Mouse (Mus musculus): ENCODE results near the gene Aqp3. TPM values are rescaled to one million over a fixed set of nuclear protein-coding genes. Genes with fewer than 3 reads are reported as not detected.
A peak's percentile ranks its signal among the peaks of the same experiment; 100 is the strongest.

The Aqp3 gene
- polyA plus RNA-seq, 1 experiment: 311 TPM

DNA sequence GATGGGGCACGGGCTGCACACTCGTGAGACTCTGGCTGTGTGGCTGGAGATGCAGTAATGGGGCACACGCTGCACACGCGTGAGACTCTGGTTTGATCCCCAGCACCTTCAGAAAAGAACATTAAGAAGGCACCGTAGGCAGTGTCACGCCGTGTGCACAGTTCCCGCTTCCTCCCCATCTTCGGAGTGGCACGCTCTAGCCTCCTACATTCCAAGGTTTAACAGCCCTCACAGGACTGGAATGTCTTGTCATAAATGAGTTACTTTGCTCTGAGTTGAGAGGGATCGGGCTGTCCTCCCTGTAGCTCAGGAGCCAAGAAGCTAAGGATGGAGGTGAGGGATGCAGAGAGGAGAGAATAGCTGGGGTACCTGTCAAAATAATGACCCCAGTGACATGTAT is 55.1 kb downstream of the Aqp3 start:
- no peak for TF ChIP-seq CTCF (conservative IDR thresholded peaks at IDR 0.05; ENCODE audit: insufficient read depth, insufficient read length, low read depth, low read length)
- TF ChIP-seq POLR2A (IDR thresholded peaks at IDR 0.05; ENCODE audit: low read depth, low read length): no peak
- no peak overlapping the region for H3K27ac ChIP-seq (ENCODE audit: insufficient read depth, low read depth, low read length)
- H3K36me3 ChIP-seq (ENCODE audit: control insufficient read depth, insufficient read depth, low read length): no peaks in the 10 kb centered on the region
- WGBS: 36% methylated on average over 12 of the region's 12 CpGs
- peaks cover 6% of the 10 kb centered on the region; the same call in 1 of the 2 replicates for H3K4me1 ChIP-seq (ENCODE audit: control insufficient read depth, insufficient read depth, low read length)
- DNase-seq: peak; percentile 72
- no peaks in the 10 kb centered on the region for H3K27me3 ChIP-seq (replicated peaks; ENCODE audit: control insufficient read depth, insufficient read depth, low read length)
- no peak overlapping the region for H3K4me3 ChIP-seq (ENCODE audit: insufficient read depth, low read depth, low read length)

Other genes starting within 250 kb of the Aqp3 start
- gene B4galt1, start 244.2 kb downstream of the Aqp3 start, polyA plus RNA-seq (2012; rRNA removed): 20.1 and 22.2 TPM in 2 replicates
- gene Spink4, start 178.1 kb downstream of the Aqp3 start, polyA plus RNA-seq (2012; rRNA removed): 2.6 and 3.2 TPM in 2 replicates
- gene Bag1, start 149.9 kb downstream of the Aqp3 start, polyA plus RNA-seq (2012; rRNA removed): 133 and 162 TPM in 2 replicates
- 25.7 and 41.9 TPM in 2 replicates for gene Chmp5, start 149.8 kb downstream of the Aqp3 start, polyA plus RNA-seq (2012; rRNA removed)
- gene Nfx1, start 127.3 kb downstream of the Aqp3 start, polyA plus RNA-seq (2012; rRNA removed): 24.3 and 25.8 TPM in 2 replicates
- 30.1 and 30.6 TPM in 2 replicates for gene Aqp7, start 50.0 kb downstream of the Aqp3 start, polyA plus RNA-seq (2012; rRNA removed)
- gene Nol6, start 26.3 kb upstream of the Aqp3 start, polyA plus RNA-seq (2012; rRNA removed): 29.0 and 29.3 TPM in 2 replicates
- gene Ube2r2, start 37.6 kb upstream of the Aqp3 start, polyA plus RNA-seq (2012; rRNA removed): 59.7 and 67.4 TPM in 2 replicates
- gene Ubap2, start 177.0 kb upstream of the Aqp3 start, polyA plus RNA-seq (2012; rRNA removed): 38.9 and 39.3 TPM in 2 replicates
- gene Dcaf12, start 216.7 kb upstream of the Aqp3 start, polyA plus RNA-seq (2012; rRNA removed): 26.3 and 30.9 TPM in 2 replicates